Comparison of ENCODE assay signal across 8 mouse cellular contexts in the genomic region with DNA sequence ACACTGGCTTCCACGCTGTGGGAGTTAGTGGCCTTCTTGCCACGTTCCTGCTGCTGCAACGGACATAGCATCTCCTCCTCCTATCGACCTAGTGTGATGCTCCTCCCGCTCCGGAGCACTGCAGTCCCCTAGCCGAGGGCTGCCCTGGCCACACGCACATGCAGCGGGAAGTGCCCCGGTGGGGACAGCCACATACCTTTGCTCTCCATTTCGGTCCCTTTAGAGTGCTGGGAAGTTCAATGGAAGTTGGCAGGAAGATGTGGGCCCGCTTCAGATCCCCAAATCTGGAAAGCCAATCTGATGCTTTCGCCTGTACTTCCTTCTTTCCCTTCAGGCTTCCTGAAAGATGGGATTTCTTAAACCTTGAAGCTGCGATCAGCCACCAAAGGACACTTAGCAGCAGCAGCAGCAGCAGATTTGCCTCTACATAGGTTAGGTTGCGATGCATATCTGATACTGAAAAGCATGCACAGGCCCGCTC. TPM values are rescaled to one million over a fixed set of nuclear protein-coding genes. Genes with fewer than 3 reads are reported as not detected.
DNase-seq lines count a peak whose midpoint lies in the region; ATAC-seq and TF ChIP-seq lines count a peak whose summit lies in the region.

Gene Fgf12 (minus strand): TSS at position 431 of the 481 bp plus-strand sequence.

- H3K4me2 ChIP-seq in heart, postnatal 0 days (ENCODE audit: low read depth, low read length) = peak within 1 kb of the TSS; percentile 63

- no peaks in the 10 kb centered on the region for H3K9me3 ChIP-seq in embryonic facial prominence, embryonic 10.5 days
- no peaks in the 10 kb centered on the region for H3K9me3 ChIP-seq in heart, postnatal 0 days (replicated peaks; ENCODE audit: control insufficient read depth, low read length)

- H3K4me3 ChIP-seq in embryonic facial prominence, embryonic 10.5 days = peak within 1 kb of the TSS; percentile 60
- peak within 1 kb of the TSS; percentile 36 for H3K4me3 ChIP-seq in heart, postnatal 0 days (ENCODE audit: low read depth, low read length)
- H3K4me3 ChIP-seq in olfactory bulb, adult 2 months (ENCODE audit: insufficient read depth, low read depth, low read length) = peak within 1 kb of the TSS; percentile 80

- peak within 1 kb of the TSS; percentile 71 for H3K27ac ChIP-seq in embryonic facial prominence, embryonic 10.5 days (replicated peaks)
- H3K27ac ChIP-seq in heart, postnatal 0 days (ENCODE audit: low read depth) = no peak within 1 kb of the TSS
- H3K27ac ChIP-seq in olfactory bulb, adult 2 months (ENCODE audit: insufficient read depth, low read depth, low read length) = peak within 1 kb of the TSS; percentile 46

- no peaks in the 10 kb centered on the region for H3K36me3 ChIP-seq in embryonic facial prominence, embryonic 10.5 days (replicated peaks)
- H3K36me3 ChIP-seq in heart, postnatal 0 days (replicated peaks; ENCODE audit: control insufficient read depth, insufficient read depth, low read length) = no peaks in the 10 kb centered on the region

- H3K9ac ChIP-seq in heart, postnatal 0 days (replicated peaks; ENCODE audit: low read depth, low read length) = 0 out of 2 replicates have a peak within 1 kb of the TSS, but pooled peaks have one; percentile 5

- intact Hi-C loops in left cerebral cortex, postnatal 10 days (cut with DNase I) = loop anchor here (10.0 kb wide), 2 partner anchors 118 to 158 kb away; no protein-coding TSS in a partner anchor

- peaks cover 11% of the 10 kb centered on the region for H3K4me1 ChIP-seq in embryonic facial prominence, embryonic 10.5 days
- H3K4me1 ChIP-seq in heart, postnatal 0 days (ENCODE audit: control insufficient read depth, insufficient read depth) = no peaks in the 10 kb centered on the region; the same call in 1 of the 2 replicates
- peaks cover 3% of the 10 kb centered on the region; the same call in 1 of the 2 replicates for H3K4me1 ChIP-seq in olfactory bulb, adult 2 months (ENCODE audit: control insufficient read depth, insufficient read depth, low read length)

- under 1% methylated on average over 16 of the region's 16 CpGs for WGBS in embryonic facial prominence, embryonic 10.5 days
- under 1% methylated on average over 16 of the region's 16 CpGs for whole genome bisulfite sequencing in heart, postnatal 0 days
- under 1% methylated on average over 16 of the region's 16 CpGs for WGBS in olfactory bulb, adult 2 months

- TF ChIP-seq CTCF in heart, postnatal 0 days (IDR thresholded peaks at IDR 0.05; ENCODE audit: low read depth) = no peak
- no peak for TF ChIP-seq CTCF in olfactory bulb, adult 2 months (IDR thresholded peaks at IDR 0.05; ENCODE audit: insufficient read depth, low read depth, low read length)

- TF ChIP-seq EP300 in heart, postnatal 0 days (IDR thresholded peaks at IDR 0.05; ENCODE audit: low read depth) = no peak

- ATAC-seq in heart, postnatal 0 days (ENCODE audit: insufficient read depth, low read depth) = 0 out of 2 replicates have a peak, but pooled peaks have one; percentile 11
- ATAC-seq in granulocyte monocyte progenitor cell, adult 5-6 weeks (replicated peaks; ENCODE audit: poor library complexity, severe bottlenecking) = no peak

- TF ChIP-seq POLR2A in olfactory bulb, adult 2 months (IDR thresholded peaks at IDR 0.05; ENCODE audit: insufficient read depth, low read depth, low read length) = no peak

- H3K27me3 ChIP-seq in embryonic facial prominence, embryonic 10.5 days (replicated peaks; ENCODE audit: low read depth, poor library complexity, severe bottlenecking) = peaks cover 6% of the 10 kb centered on the region
- no peaks in the 10 kb centered on the region for H3K27me3 ChIP-seq in heart, postnatal 0 days (ENCODE audit: control insufficient read depth, insufficient read depth, low read length)

- peak; percentile 20 for DNase-seq in layer of hippocampus, adult 11-12 months (ENCODE audit: low spot score)
- DNase-seq in layer of hippocampus, adult 9-11 months = no peak
- peak; percentile 32 for DNase-seq in embryonic facial prominence, embryonic 10.5 days (ENCODE audit: low spot score)
- DNase-seq in heart, postnatal 0 days (ENCODE audit: low spot score) = no peak
- peak in 1 of 2 experiments; percentile 32 for DNase-seq in left cerebral cortex, postnatal 10 days (ENCODE audit: extremely low spot score in 1 of 2, low spot score in 2 of 2)
- no peak for DNase-seq in thymus, postnatal 10 days (ENCODE audit: low spot score in 2 of 2)

RNA-seq across cellular contexts. Expression of gene Fgf12, which starts in this region (rescaled TPM):
- polyA plus RNA-seq in embryonic facial prominence, embryonic 10.5 days (2016; fragmentation: Nextera tagmentation; extraction: Ambion mirVana) = 2.3 and 2.5 TPM in 2 replicates
- total RNA-seq in heart, postnatal 0 days (2014; rRNA removed; ENCODE audit: low replicate concordance) = 5.2 and 12.8 TPM in 2 replicates
- polyA plus RNA-seq in heart, postnatal 0 days (2015; fragmentation: Nextera tagmentation; extraction: Ambion mirVana) = 44.8 and 50.8 TPM in 2 replicates
- total RNA-seq in left cerebral cortex, postnatal 10 days (2021) = 100 to 1,000 TPM; 259 to 285 TPM
- 73.5 TPM in 1 of 2 replicates, not detected in the other for polyA plus RNA-seq in olfactory bulb, adult 2 months (2012; ENCODE audit: insufficient read depth, insufficient read length, low replicate concordance, missing spikeins)
- total RNA-seq in granulocyte monocyte progenitor cell, adult 5-6 weeks (2014; fragmentation: Nextera tagmentation) = not detected in 2 replicates
- 0.93 TPM in 1 of 2 replicates, not detected in the other for total RNA-seq in granulocyte monocyte progenitor cell, adult 5-6 weeks (2017)

Comparison
In these comparisons a context has a peak if more than half of its experiments do, and no peak if none do; other contexts are left out.
1. RNA of gene Fgf12 (total RNA-seq): 259 to 285 TPM in left cerebral cortex, postnatal 10 days; 5.2 to 12.8 TPM in heart, postnatal 0 days and 0.93 TPM in granulocyte monocyte progenitor cell, adult 5-6 weeks; every median in the first group is over 10 times any median in the second.
2. RNA of gene Fgf12 (polyA plus RNA-seq): 73.5 TPM in olfactory bulb, adult 2 months and 44.8 to 50.8 TPM in heart, postnatal 0 days; 2.3 to 2.5 TPM in embryonic facial prominence, embryonic 10.5 days; every median in the first group is over 10 times any median in the second.
3. DNase-seq: peak in layer of hippocampus, adult 11-12 months (single experiment) and embryonic facial prominence, embryonic 10.5 days (single experiment); none in layer of hippocampus, adult 9-11 months (single experiment), heart, postnatal 0 days (single experiment) and thymus, postnatal 10 days (0 of 2).
4. Peak in every context shown above with its lines, with median percentiles within 50 percentile points of each other: H3K4me3 ChIP-seq.